Mouse (Mus musculus) embryonic stem cell, embryonic (primary cell): Measurements from ENCODE around the gene Fads1.

Experiments used
- CTCF ChIA-PET, 4 experiments: fragments of 300-600 bp in 2 of 4; fragments of 350-600 bp in 2 of 4; sonication (Branson Sonifier 250); formaldehyde crosslinking; loops; one replicate each; lab custom pipeline; 2022; ENCODE audit warnings: inconsistent platforms in 2 of 4; lab: Charles Lee
- POLR2A ChIA-PET, 4 experiments: fragments of 300-600 bp in 2 of 4; fragments of 350-600 bp in 2 of 4; sonication (Branson Sonifier 250); formaldehyde crosslinking; loops; one replicate each; lab custom pipeline; 2022; ENCODE audit warnings: antibody characterized with exemption in 4 of 4, inconsistent platforms in 1 of 4; lab: Charles Lee

The Fads1 gene

DNA sequence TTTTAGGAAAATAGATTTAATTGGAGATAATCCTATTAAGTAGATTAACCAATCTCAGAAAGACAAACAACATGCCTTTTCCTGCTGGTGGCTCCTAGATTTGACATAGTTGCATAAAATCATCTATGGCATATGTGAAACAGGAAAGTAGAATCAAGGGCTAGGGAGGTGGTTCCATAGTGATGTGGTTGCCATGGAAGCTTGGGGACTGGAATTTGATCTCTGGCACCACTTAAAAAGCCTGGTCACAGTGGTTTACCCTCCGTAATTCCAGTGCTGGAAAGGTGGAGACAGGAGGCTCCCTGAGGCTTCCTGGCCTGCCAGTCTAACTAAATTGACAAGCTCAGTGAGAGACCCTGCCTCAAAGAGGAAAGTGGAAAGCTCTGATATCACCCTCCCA is 12.2 kb upstream of the Fads1 start:
- POLR2A ChIA-PET = interaction anchor here (0.7 to 5.6 kb wide), 14 partner anchors 12 to 179 kb away, joined by 3 to 47 read pairs (median 5); partner anchors contain the start of genes Fads1 (in 4 of the 4) and Fads2 (in 2 of the 4)
- CTCF ChIA-PET = interaction anchor here in 3 of 4 experiments (0.6 to 1.8 kb wide), 5 partner anchors 12 to 137 kb away, joined by 3 to 5 read pairs (median 4); partner anchors contain the start of gene Fads1 (in 2 of the 3)

DNA sequence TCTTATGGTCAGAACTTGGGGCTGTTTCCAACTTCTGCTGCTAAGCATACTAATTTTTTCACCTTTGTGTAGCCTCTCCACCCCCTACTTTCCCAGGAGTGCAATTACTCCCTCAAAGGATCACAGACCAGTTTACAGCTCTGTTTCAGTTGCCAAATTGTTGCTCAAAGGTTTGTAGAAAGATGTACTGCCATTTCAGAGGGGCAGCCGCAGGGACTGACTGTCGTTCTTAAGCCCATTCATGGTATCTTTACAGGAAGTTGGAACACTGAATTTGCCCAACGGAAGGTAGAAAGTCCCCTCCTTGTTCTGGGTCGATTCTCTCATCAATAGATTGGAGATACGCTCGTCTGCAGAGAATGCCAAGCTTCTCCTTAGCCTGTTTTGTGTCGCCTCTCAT is 11.3 kb upstream of the Fads1 start:
- CTCF ChIA-PET = interaction anchor here in 2 of 4 experiments (0.6 to 1.3 kb wide), 2 partner anchors 138 to 1410 kb away, joined by 3 read pairs; no protein-coding TSS in a partner anchor
- POLR2A ChIA-PET = interaction anchor here (0.7 to 5.6 kb wide), 11 partner anchors 11 to 180 kb away, joined by 3 to 47 read pairs (median 8); partner anchors contain the start of genes Fads1 (in 4 of the 4) and Fads2 (in 1 of the 4)

DNA sequence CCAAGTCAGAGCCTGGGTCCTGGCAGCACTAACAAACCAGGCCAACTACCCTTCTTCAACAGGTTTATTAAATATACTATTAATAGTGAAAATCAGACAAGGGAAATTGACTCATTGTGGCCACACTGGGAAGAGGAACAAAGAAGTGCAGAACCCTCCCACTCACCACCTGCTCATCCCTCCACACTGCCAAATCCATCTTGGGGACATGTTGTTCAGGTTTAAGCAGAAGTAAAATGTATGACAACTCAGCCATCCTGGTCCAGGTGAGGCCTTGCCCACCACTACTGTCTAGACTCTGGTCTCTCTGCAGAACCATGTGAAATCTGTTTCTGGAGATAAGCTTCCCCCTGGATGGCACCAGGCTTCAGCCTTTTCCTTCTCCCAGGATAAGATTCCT is 10.8 kb upstream of the Fads1 start:
- ChIA-PET POLR2A (interaction anchor here in 3 of 4 experiments (0.7 to 5.6 kb wide), 4 partner anchors 10 to 82 kb away, joined by 3 to 47 read pairs (median 20); partner anchors contain the start of gene Fads1 (in 3 of the 3)), CTCF (no interaction called here)

DNA sequence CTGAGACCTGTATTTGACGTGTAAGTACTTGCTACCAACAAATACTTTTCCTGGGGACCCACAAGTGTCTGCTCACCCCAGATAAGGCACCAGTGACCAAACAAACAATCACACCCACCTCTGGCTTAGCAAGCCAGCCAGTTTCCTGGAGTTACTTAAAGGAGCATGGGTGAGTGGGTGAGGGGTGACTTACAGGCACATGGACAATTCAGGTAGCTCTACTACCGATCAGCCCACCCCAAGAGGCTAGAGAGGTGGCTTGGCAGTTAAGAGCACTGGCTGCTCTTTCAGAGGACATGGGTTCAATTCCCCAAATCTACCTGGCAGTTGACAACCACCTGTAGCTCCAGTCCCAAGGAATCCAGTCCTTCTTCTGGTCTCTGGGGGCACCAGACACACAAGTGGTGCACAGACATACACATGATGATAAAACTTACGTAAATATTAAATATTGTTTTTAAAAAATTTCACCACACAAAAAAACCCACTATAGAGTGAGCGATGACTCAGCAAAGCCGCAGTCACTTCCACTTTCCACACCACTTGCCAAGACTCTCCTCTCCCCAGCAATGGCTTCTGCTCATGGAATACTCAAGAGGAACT is 9.5 kb upstream of the Fads1 start:
- POLR2A ChIA-PET = interaction anchor here in 2 of 4 experiments (1.7 to 5.6 kb wide), 3 partner anchors 10 to 12 kb away, joined by 6 to 31 read pairs (median 11); partner anchors contain the start of gene Fads1 (in 2 of the 2)
- CTCF ChIA-PET = no interaction called here

DNA sequence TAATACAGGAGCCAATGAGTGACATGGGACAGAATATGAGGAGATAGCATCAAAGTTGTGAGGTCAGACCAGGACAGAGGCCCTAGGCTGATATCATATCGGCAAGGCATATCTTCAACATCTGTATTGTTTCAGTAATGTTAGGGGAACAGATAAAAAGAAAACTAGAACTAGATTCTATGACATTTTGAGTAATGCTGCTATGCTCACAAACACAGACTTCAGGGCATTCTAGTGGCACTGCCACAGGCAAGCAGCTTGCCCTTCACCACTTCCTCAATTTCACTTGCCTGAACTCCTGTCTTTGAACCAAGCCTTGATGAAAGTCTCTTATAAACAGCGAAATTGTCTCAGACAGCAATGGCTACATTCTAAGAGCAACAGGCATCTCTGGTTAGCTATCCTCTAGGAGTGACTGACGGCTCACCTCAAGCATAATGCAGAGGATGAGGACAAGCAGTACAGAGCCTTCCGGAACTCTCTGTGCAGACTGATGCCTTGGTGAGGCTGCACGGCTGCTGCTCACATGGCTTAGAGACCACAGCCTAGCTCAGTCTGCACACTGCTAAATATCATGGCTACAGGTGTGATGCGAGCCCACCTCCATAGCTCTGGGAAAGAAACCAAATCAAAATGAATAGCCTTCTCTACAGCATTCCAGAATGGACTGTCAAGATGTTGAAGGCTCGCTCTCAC is 8.7 kb upstream of the Fads1 start:
- ChIA-PET POLR2A (interaction anchor here in 3 of 4 experiments (0.6 to 5.6 kb wide), 5 partner anchors 9 to 91 kb away, joined by 3 to 31 read pairs (median 6); partner anchors contain the start of gene Fads1 (in 2 of the 3)), CTCF (no interaction called here)

GRCm38 (mm10) chr19:10174956-10175355 is 7.7 kb upstream of the Fads1 start:
- ChIA-PET POLR2A (interaction anchor here in 2 of 4 experiments (1.0 to 2.4 kb wide), 5 partner anchors 8 to 92 kb away, joined by 3 to 11 read pairs (median 3); partner anchors contain the start of gene Fads1 (in 1 of the 2)), CTCF (interaction anchor here in 1 of 4 experiments (0.6 kb wide), 1 partner anchor 127 kb away, joined by 3 read pairs; no protein-coding TSS in a partner anchor)

DNA sequence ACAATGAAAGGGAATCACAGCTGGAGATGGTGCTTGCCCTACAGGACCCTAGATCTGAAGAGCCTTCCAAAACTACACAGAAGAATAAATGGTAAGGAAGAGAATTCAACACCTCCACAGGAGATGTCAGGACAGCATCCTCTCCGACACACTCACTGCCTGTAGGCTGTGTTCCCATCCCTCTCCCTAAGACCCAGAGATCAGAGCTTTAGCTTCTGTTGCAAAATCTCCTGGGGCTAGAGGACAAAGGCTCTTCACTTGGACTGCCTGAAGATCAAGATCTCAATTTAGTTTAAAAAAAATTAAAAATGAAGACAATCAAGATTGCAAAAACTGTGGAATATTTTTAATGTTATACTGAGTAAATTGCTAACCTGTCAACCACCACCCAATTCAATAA is 6.2 kb upstream of the Fads1 start:
- CTCF ChIA-PET = no interaction called here
- POLR2A ChIA-PET = interaction anchor here in 2 of 4 experiments (1.1 to 1.9 kb wide), 3 partner anchors 13 to 194 kb away, joined by 3 to 4 read pairs (median 3); no protein-coding TSS in a partner anchor

DNA sequence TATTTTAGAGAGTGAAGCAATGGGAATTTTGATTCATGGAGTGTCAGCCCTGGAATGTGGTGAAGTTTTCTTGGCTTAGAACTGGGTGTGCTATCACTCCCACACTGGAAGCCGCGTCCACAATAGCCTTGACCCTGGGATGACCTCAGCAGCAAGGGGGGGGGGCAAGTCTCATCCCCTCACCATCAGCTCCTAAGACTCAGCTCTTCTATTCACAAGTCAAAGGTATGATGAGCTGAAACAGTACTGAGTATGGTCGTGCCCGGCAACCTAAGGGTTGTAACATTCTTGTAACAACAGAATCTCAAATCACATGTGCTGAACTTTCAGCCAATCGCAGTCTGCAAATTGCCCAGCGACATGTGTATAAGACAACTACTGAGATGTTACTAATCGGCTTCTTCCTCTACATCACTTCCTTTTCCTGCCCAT is 5.7 kb upstream of the Fads1 start:
- POLR2A ChIA-PET = interaction anchor here (0.6 to 1.9 kb wide), 10 partner anchors 7 to 261 kb away, joined by 3 to 8 read pairs (median 4); no protein-coding TSS in a partner anchor
- CTCF ChIA-PET = no interaction called here

DNA sequence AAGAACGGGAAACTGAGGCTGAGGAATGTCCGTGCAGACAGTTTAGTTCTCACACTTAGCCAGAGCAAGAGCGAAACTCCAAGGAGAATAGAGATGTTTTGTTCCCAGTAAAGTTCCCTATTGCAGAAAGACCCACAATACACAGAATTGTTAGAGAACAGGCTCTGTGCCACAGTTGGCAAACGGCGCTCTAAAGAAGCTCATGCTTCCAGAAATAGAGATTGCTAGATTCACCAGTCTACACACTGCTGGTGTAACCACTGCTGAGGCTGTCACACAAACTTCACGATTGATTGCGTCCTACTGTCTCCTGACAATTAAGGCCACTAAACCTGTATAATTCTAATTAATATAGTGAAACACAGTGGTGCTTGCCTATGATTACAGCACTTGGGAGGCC is 1.5 kb upstream of the Fads1 start:
- ChIA-PET POLR2A (interaction anchor here in 2 of 4 experiments (0.5 to 4.2 kb wide), 11 partner anchors 9 to 203 kb away, joined by 3 to 47 read pairs (median 4); partner anchors contain the start of gene Fads2 (in 1 of the 2)), CTCF (interaction anchor here in 2 of 4 experiments (0.7 to 2.4 kb wide), 3 partner anchors 12 to 86 kb away, joined by 3 to 14 read pairs (median 10); partner anchors contain the start of genes Fen1 (in 1 of the 2) and Tmem258 (in 1 of the 2))

GRCm38 (mm10) chr19:10182142-10182541 is 546 bp upstream of the Fads1 start:
- POLR2A ChIA-PET = interaction anchor here (0.8 to 4.2 kb wide), 43 partner anchors 8 to 343 kb away, joined by 3 to 47 read pairs (median 4); partner anchors contain the start of genes Fads2 (in 2 of the 4), Incenp (in 1 of the 4) and Sdhaf2 (in 1 of the 4)

DNA sequence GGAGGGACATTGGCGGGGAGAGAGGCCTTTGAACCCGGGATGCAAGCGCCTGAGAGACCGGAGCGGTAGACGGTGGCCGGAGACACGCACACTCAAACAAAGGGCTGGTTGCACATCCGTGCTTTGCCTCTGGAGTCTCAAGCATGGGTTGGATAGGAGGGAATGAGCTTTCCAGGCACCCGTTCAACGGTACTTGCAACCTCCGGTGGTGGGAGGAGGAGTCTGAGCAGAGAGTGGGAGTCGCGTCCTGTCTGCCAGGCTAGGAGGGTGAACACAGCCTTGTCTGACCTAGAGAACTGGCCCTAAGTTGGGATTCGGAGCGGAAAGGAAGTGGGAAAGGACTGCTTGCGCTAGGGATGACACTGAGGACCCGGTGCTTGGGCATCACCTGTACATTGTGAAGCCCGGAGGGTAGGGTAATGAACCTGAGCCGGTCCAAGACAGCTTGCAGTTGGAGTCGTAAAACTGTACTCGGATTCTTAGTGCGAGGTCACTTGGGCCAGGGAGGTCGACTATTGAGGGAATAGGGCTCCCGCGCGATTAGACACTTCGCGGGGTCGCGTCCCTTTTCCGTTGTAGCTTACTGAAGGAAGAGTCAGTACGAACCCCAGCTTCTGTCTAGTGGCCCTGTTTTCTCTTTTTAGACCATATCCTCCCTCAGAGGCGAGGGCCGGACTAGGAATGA is 753 bp downstream of the Fads1 start:
- ChIA-PET CTCF (interaction anchor here (0.5 to 4.0 kb wide), 36 partner anchors 13 to 711 kb away, joined by 3 to 35 read pairs (median 3); partner anchors contain the start of genes Fads2 (in 2 of the 4), Fen1 (in 1 of the 4), Myrf (in 1 of the 4) and Tmem258 (in 1 of the 4)), POLR2A (interaction anchor here (0.5 to 4.2 kb wide), 69 partner anchors 9 to 342 kb away, joined by 3 to 47 read pairs (median 4); partner anchors contain the start of genes Fads2 (in 3 of the 4), Fen1 (in 1 of the 4), Sdhaf2 (in 1 of the 4) and Tmem258 (in 1 of the 4))

More at GRCm38 (mm10) chr19:10182142-10182541, 546 bp upstream of the Fads1 start:
- CTCF ChIA-PET = interaction anchor here (0.6 to 4.0 kb wide), 31 partner anchors 12 to 271 kb away, joined by 3 to 35 read pairs (median 4); partner anchors contain the start of genes Fads2 (in 1 of the 4), Fen1 (in 1 of the 4) and Tmem258 (in 1 of the 4)

- ChIA-PET CTCF (interaction anchor here in 2 of 4 experiments (0.9 to 4.0 kb wide), 5 partner anchors 15 to 191 kb away, joined by 3 to 35 read pairs (median 5); partner anchors contain the start of gene Fads2 (in 1 of the 2)), POLR2A (interaction anchor here (0.6 to 4.2 kb wide), 29 partner anchors 8 to 1461 kb away, joined by 3 to 38 read pairs (median 5); partner anchors contain the start of genes Fads2 (in 2 of the 4), Fen1 (in 1 of the 4), Slc3a2 (in 1 of the 4) and Tmem258 (in 1 of the 4))
These were observed 1.4 kb downstream of the Fads1 start for GRCm38 (mm10) chr19:10184096-10184495.

DNA sequence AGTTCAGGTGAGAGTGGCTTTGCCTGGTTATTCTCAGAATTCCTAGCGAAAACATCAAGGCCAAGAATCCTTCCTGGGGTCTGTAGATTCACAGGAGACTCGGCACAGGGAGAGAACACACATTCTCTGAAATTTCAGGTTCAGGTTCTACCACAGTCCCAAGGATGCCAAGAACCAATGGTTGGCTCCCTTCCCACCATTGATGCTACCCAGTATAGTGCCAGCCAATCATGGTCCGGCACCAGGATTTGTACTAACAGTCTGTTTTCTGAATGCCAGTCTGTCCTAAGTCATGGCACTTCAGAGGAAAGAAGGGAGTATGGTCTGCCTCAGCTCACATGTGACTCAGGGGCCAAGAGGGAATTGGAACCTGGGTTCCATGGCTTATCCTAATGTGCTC is 3.2 kb downstream of the Fads1 start:
- ChIA-PET POLR2A (interaction anchor here in 3 of 4 experiments (0.5 to 4.0 kb wide), 7 partner anchors 12 to 293 kb away, joined by 3 to 38 read pairs (median 6); partner anchors contain the start of gene Fads2 (in 1 of the 3)), CTCF (interaction anchor here in 1 of 4 experiments (1.7 to 4.0 kb wide), 2 partner anchors 13 to 33 kb away, joined by 5 to 35 read pairs; no protein-coding TSS in a partner anchor)

DNA sequence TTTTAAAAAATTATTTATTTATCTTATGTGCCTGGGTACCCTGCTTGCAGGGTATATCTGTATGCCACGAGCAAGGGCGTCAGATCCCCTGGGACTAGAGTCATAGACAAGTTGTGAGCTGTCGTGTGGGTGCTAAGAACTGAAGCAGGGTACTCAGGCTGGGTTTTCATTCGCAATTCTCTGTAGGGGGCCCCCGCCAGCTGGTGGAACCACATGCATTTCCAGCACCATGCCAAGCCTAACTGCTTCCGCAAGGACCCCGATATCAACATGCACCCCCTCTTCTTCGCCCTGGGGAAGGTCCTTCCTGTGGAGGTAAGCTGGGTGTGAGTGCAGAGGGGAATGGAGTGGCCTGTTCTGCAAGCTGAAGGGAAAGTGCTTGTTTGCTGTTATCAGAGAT is 3.9 kb downstream of the Fads1 start:
- CTCF ChIA-PET = interaction anchor here in 1 of 4 experiments (0.8 kb wide), 1 partner anchor 79 kb away, joined by 3 read pairs; no protein-coding TSS in a partner anchor
- POLR2A ChIA-PET = interaction anchor here (0.6 to 2.5 kb wide), 5 partner anchors 16 to 731 kb away, joined by 3 to 11 read pairs (median 4); no protein-coding TSS in a partner anchor

- CTCF ChIA-PET = interaction anchor here in 3 of 4 experiments (0.6 to 1.9 kb wide), 6 partner anchors 10 to 74 kb away, joined by 3 to 4 read pairs (median 3); no protein-coding TSS in a partner anchor
- POLR2A ChIA-PET = interaction anchor here in 2 of 4 experiments (0.7 to 2.1 kb wide), 4 partner anchors 10 to 30 kb away, joined by 3 to 8 read pairs (median 3); no protein-coding TSS in a partner anchor
These were observed 5.7 kb downstream of the Fads1 start for GRCm38 (mm10) chr19:10188281-10188811.

- CTCF ChIA-PET = interaction anchor here (0.7 to 1.9 kb wide), 7 partner anchors 9 to 152 kb away, joined by 3 to 4 read pairs (median 3); no protein-coding TSS in a partner anchor
- POLR2A ChIA-PET = interaction anchor here in 2 of 4 experiments (1.4 to 2.1 kb wide), 2 partner anchors 9 to 29 kb away, joined by 3 to 8 read pairs; no protein-coding TSS in a partner anchor
These were observed 6.3 kb downstream of the Fads1 start for GRCm38 (mm10) chr19:10189022-10189421.
